Mouse (Mus musculus): Measurements from ENCODE around the gene Creb1. TPM values are rescaled to one million over a fixed set of nuclear protein-coding genes. Genes with fewer than 3 reads are reported as not detected.

The Creb1 gene
- polyA plus RNA-seq, 1 experiment from 2014 or later = 8.6 TPM

GRCm38 (mm10) chr1:64614801-64615345 is 82.4 kb downstream of the Creb1 start:
- Histone ChIP-seq H3K27me3 (replicated peaks; ENCODE audit: control insufficient read depth, insufficient read depth, low read length) (no peaks in the 10 kb centered on the region), H3K4me2 (replicated peaks; ENCODE audit: low read depth) (no peak overlapping the region), H3K4me1 (replicated peaks; ENCODE audit: control insufficient read depth, insufficient read depth, low read length) (no peaks in the 10 kb centered on the region), H3K4me3 (ENCODE audit: low read depth, low read length) (no peak overlapping the region), H3K27ac (ENCODE audit: low read depth, low read length) (no peak overlapping the region), H3K9me3 (ENCODE audit: control insufficient read depth) (no peaks in the 10 kb centered on the region), H3K36me3 (ENCODE audit: control insufficient read depth, insufficient read depth) (peaks cover 7% of the 10 kb centered on the region; the same call in 1 of the 2 replicates), H3K9ac (ENCODE audit: low read depth, low read length) (no peak overlapping the region)
- ATAC-seq = no peak
- no peak for TF ChIP-seq CTCF (IDR thresholded peaks at IDR 0.05; ENCODE audit: low read depth)
- WGBS = 83% methylated on average over 10 of the region's 10 CpGs

GRCm38 (mm10) chr1:64615531-64615991 is 83.1 kb downstream of the Creb1 start:
- no peaks in the 10 kb centered on the region for H3K27me3 ChIP-seq (replicated peaks; ENCODE audit: control insufficient read depth, insufficient read depth, low read length)
- peaks cover under 1% of the 10 kb centered on the region; the same call in 1 of the 2 replicates for H3K36me3 ChIP-seq (ENCODE audit: control insufficient read depth, insufficient read depth)
- H3K4me3 ChIP-seq (ENCODE audit: low read depth, low read length) = no peak overlapping the region
- no peak overlapping the region for H3K9ac ChIP-seq (ENCODE audit: low read depth, low read length)
- ATAC-seq = no peak
- 79% methylated on average over 11 of the region's 11 CpGs for WGBS
- no peak for TF ChIP-seq CTCF (IDR thresholded peaks at IDR 0.05; ENCODE audit: low read depth)
- H3K27ac ChIP-seq (ENCODE audit: low read depth, low read length) = no peak overlapping the region
- no peaks in the 10 kb centered on the region for H3K4me1 ChIP-seq (replicated peaks; ENCODE audit: control insufficient read depth, insufficient read depth, low read length)
- no peak overlapping the region for H3K4me2 ChIP-seq (replicated peaks; ENCODE audit: low read depth)
- no peaks in the 10 kb centered on the region for H3K9me3 ChIP-seq (ENCODE audit: control insufficient read depth)

GRCm38 (mm10) chr1:64616076-64616475 is 83.6 kb downstream of the Creb1 start:
- 76% methylated on average over 6 of the region's 6 CpGs for WGBS
- no peak overlapping the region for H3K9ac ChIP-seq (ENCODE audit: low read depth, low read length)

GRCm38 (mm10) chr1:64616531-64616880 is 84.1 kb downstream of the Creb1 start:
- Histone ChIP-seq H3K9me3 (ENCODE audit: control insufficient read depth) (no peaks in the 10 kb centered on the region), H3K9ac (ENCODE audit: low read depth, low read length) (peak overlapping the region; percentile 78), H3K36me3 (ENCODE audit: control insufficient read depth, insufficient read depth) (no peaks in the 10 kb centered on the region), H3K27me3 (replicated peaks; ENCODE audit: control insufficient read depth, insufficient read depth, low read length) (no peaks in the 10 kb centered on the region), H3K4me2 (replicated peaks; ENCODE audit: low read depth) (peak overlapping the region; percentile 75), H3K4me1 (replicated peaks; ENCODE audit: control insufficient read depth, insufficient read depth, low read length) (no peaks in the 10 kb centered on the region), H3K27ac (ENCODE audit: low read depth, low read length) (peak overlapping the region; percentile 91; the same call in 1 of the 2 replicates), H3K4me3 (ENCODE audit: low read depth, low read length) (peak overlapping the region; percentile 65)
- 3% methylated on average over 8 of the region's 8 CpGs for WGBS
- TF ChIP-seq CTCF (IDR thresholded peaks at IDR 0.05; ENCODE audit: low read depth) = no peak
- ATAC-seq = peak; percentile 5; the same call in 1 of the 2 replicates

More at GRCm38 (mm10) chr1:64616076-64616475, 83.6 kb downstream of the Creb1 start:
- Histone ChIP-seq H3K4me2 (replicated peaks; ENCODE audit: low read depth) (peak overlapping the region; percentile 75), H3K4me1 (replicated peaks; ENCODE audit: control insufficient read depth, insufficient read depth, low read length) (no peaks in the 10 kb centered on the region), H3K9me3 (ENCODE audit: control insufficient read depth) (no peaks in the 10 kb centered on the region), H3K4me3 (ENCODE audit: low read depth, low read length) (peak overlapping the region; percentile 65), H3K27me3 (replicated peaks; ENCODE audit: control insufficient read depth, insufficient read depth, low read length) (no peaks in the 10 kb centered on the region), H3K27ac (ENCODE audit: low read depth, low read length) (no peak overlapping the region), H3K36me3 (ENCODE audit: control insufficient read depth, insufficient read depth) (no peaks in the 10 kb centered on the region)
- ATAC-seq = no peak
- no peak for TF ChIP-seq CTCF (IDR thresholded peaks at IDR 0.05; ENCODE audit: low read depth)

- WGBS = 0% methylated on average over 72 of the region's 72 CpGs
- Histone ChIP-seq H3K9ac (ENCODE audit: low read depth, low read length) (peak within 1 kb of the TSS; percentile 78), H3K4me1 (replicated peaks; ENCODE audit: control insufficient read depth, insufficient read depth, low read length) (no peaks in the 10 kb centered on the region), H3K9me3 (ENCODE audit: control insufficient read depth) (no peaks in the 10 kb centered on the region), H3K4me3 (ENCODE audit: low read depth, low read length) (peak within 1 kb of the TSS; percentile 65), H3K27me3 (replicated peaks; ENCODE audit: control insufficient read depth, insufficient read depth, low read length) (no peaks in the 10 kb centered on the region), H3K4me2 (replicated peaks; ENCODE audit: low read depth) (peak within 1 kb of the TSS; percentile 75), H3K36me3 (ENCODE audit: control insufficient read depth, insufficient read depth) (no peaks in the 10 kb centered on the region), H3K27ac (ENCODE audit: low read depth, low read length) (peak within 1 kb of the TSS; percentile 91)
- ATAC-seq = peak; percentile 92
- no peak for TF ChIP-seq CTCF (IDR thresholded peaks at IDR 0.05; ENCODE audit: low read depth)
Measured at GRCm38 (mm10) chr1:64616881-64617714, 84.7 kb downstream of the Creb1 start, which contains the start of gene Mettl21a. Gene Mettl21a, minus strand, starts transcription at chr1:64617242.

GRCm38 (mm10) chr1:64617715-64617984 is 85.2 kb downstream of the Creb1 start:
- Histone ChIP-seq H3K27me3 (replicated peaks; ENCODE audit: control insufficient read depth, insufficient read depth, low read length) (no peaks in the 10 kb centered on the region), H3K36me3 (ENCODE audit: control insufficient read depth, insufficient read depth) (no peaks in the 10 kb centered on the region), H3K4me3 (ENCODE audit: low read depth, low read length) (peak overlapping the region; percentile 65), H3K27ac (ENCODE audit: low read depth, low read length) (peak overlapping the region; percentile 91), H3K4me1 (replicated peaks; ENCODE audit: control insufficient read depth, insufficient read depth, low read length) (no peaks in the 10 kb centered on the region), H3K9me3 (ENCODE audit: control insufficient read depth) (no peaks in the 10 kb centered on the region), H3K9ac (ENCODE audit: low read depth, low read length) (peak overlapping the region; percentile 78), H3K4me2 (replicated peaks; ENCODE audit: low read depth) (peak overlapping the region; percentile 75)
- 0% methylated on average over 15 of the region's 15 CpGs for WGBS
- ATAC-seq = peak; percentile 76
- TF ChIP-seq CTCF (IDR thresholded peaks at IDR 0.05; ENCODE audit: low read depth) = peak; percentile 97

All from intestine, postnatal 0 days (tissue).